Mouse (Mus musculus): ENCODE measurements around the gene Rgs3.

Gene Rgs3

GRCm38 (mm10) chr4:62629461-62629860 lies 69.8 kb downstream of the Rgs3 start:
- no peak for DNase-seq (ENCODE audit: low spot score)

GRCm38 (mm10) chr4:62629905-62630304 lies 70.3 kb downstream of the Rgs3 start:
- no peak for DNase-seq (ENCODE audit: low spot score)

- no peak for DNase-seq (ENCODE audit: low spot score)
Observed at GRCm38 (mm10) chr4:62633243-62633642, 73.6 kb downstream of the Rgs3 start.

GRCm38 (mm10) chr4:62634054-62634591 lies 74.5 kb downstream of the Rgs3 start:
- no peak for DNase-seq (ENCODE audit: low spot score)

- DNase-seq (ENCODE audit: low spot score) = no peak
Observed at GRCm38 (mm10) chr4:62634840-62635239, 75.2 kb downstream of the Rgs3 start.

- no peak for DNase-seq (ENCODE audit: low spot score)
Observed at GRCm38 (mm10) chr4:62636047-62636446, 76.4 kb downstream of the Rgs3 start.

GRCm38 (mm10) chr4:62637856-62638604 lies 78.4 kb downstream of the Rgs3 start:
- DNase-seq (ENCODE audit: low spot score) = no peak

- no peak for DNase-seq (ENCODE audit: low spot score)
Observed at GRCm38 (mm10) chr4:62640496-62641229, 81.0 kb downstream of the Rgs3 start.

GRCm38 (mm10) chr4:62641230-62641589 lies 81.6 kb downstream of the Rgs3 start:
- no peak for DNase-seq (ENCODE audit: low spot score)

- no peak for DNase-seq (ENCODE audit: low spot score)
Observed at GRCm38 (mm10) chr4:62641656-62642055, 82.0 kb downstream of the Rgs3 start.

GRCm38 (mm10) chr4:62643401-62643800 lies 83.8 kb downstream of the Rgs3 start:
- DNase-seq (ENCODE audit: low spot score) = peak; percentile 74

- no peak for DNase-seq (ENCODE audit: low spot score)
Observed at GRCm38 (mm10) chr4:62644031-62644793, 84.6 kb downstream of the Rgs3 start.

- no peak for DNase-seq (ENCODE audit: low spot score)
Observed at GRCm38 (mm10) chr4:62646556-62647248, 87.1 kb downstream of the Rgs3 start.

GRCm38 (mm10) chr4:62648848-62649247 lies 89.2 kb downstream of the Rgs3 start:
- no peak for DNase-seq (ENCODE audit: low spot score)

- DNase-seq (ENCODE audit: low spot score) = no peak
Observed at GRCm38 (mm10) chr4:62649536-62650230, 90.0 kb downstream of the Rgs3 start.

- DNase-seq (ENCODE audit: low spot score) = no peak
Observed at GRCm38 (mm10) chr4:62651179-62651760, 91.6 kb downstream of the Rgs3 start.

GRCm38 (mm10) chr4:62652215-62652614 lies 92.6 kb downstream of the Rgs3 start:
- no peak for DNase-seq (ENCODE audit: low spot score)

GRCm38 (mm10) chr4:62652921-62653757 lies 93.5 kb downstream of the Rgs3 start:
- no peak for DNase-seq (ENCODE audit: low spot score)

- no peak for DNase-seq (ENCODE audit: low spot score)
Observed at GRCm38 (mm10) chr4:62653922-62654661, 94.4 kb downstream of the Rgs3 start.
